Mouse (Mus musculus) c-Kit-positive CD71-positive TER-119-negative erythroid progenitor cells, embryonic 14.5 days (primary cell): ENCODE data around the gene Plxna1.

ENCODE experiments used
- DNase-seq: peaks from one replicate; pipeline ENCODE4 v3.0.0-alpha.2; 2013; ENCODE audit warnings: low read depth

Plxna1 gene

GRCm38 (mm10) chr6:89362281-89363106 is at the start of gene Plxna1:
Gene Plxna1 (minus strand): TSS chr6:89362620.
- peak; percentile 15 for DNase-seq

DNA sequence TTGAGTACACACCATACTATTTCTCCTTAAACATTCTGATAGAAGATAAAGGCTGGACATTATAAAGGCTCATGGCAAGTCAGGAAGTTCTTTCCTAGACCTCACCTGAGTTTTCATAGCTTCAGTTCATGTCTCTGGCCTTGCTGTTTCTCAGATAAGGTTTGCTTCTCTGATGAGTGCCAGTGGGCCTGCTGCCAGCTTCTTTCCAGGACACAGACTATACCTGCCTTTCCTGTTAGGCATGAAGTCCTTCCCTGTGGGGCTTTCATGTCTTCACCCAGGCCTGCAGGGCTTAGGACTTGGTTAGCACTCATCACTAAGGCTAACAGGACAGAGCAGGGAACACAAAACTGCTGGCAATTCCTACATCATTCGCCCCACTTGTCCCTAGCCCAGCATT is 46.6 kb upstream of the Plxna1 start:
- DNase-seq = no peak

DNA sequence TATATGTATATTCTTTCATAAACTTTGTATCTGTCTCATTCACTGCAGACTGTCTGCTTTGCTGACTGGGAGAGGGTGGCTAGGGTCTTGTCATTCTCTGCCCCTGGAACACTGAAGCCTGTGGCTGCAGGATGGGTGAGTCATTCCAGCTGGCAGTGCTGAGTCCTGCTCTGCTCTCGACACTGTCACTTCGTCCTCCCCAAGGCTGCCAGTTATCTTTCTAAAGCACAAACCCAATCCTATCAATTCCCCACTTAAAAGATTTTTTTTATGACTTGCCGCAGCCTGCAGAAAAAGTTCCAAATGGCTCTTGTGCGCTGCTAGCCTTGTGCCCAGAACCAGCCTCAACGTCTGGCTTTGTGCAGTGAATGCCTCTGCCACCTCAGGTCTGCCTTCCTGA is 45.8 kb upstream of the Plxna1 start:
- DNase-seq = no peak

GRCm38 (mm10) chr6:89407247-89407889 is 44.9 kb upstream of the Plxna1 start:
- DNase-seq = no peak

DNA sequence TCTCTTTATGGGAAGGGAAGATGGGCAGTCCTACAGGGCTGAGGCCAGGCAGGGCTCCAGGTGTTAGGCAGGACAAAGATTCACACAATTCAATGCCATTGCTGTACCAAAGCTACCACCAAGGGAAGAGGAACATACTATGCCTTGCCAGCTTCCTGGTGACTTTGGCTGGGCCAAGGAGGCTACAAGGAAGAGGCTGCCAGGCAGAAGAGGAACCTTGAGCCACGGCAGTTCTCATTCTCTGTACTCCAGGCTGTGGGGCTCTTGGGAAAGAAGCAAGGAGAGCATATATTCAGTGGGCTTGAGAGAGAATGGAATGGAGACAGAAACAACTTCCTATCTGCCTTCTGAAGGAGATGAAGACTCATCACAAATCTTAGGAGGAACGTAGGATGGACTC is 42.5 kb upstream of the Plxna1 start:
- no peak for DNase-seq

DNA sequence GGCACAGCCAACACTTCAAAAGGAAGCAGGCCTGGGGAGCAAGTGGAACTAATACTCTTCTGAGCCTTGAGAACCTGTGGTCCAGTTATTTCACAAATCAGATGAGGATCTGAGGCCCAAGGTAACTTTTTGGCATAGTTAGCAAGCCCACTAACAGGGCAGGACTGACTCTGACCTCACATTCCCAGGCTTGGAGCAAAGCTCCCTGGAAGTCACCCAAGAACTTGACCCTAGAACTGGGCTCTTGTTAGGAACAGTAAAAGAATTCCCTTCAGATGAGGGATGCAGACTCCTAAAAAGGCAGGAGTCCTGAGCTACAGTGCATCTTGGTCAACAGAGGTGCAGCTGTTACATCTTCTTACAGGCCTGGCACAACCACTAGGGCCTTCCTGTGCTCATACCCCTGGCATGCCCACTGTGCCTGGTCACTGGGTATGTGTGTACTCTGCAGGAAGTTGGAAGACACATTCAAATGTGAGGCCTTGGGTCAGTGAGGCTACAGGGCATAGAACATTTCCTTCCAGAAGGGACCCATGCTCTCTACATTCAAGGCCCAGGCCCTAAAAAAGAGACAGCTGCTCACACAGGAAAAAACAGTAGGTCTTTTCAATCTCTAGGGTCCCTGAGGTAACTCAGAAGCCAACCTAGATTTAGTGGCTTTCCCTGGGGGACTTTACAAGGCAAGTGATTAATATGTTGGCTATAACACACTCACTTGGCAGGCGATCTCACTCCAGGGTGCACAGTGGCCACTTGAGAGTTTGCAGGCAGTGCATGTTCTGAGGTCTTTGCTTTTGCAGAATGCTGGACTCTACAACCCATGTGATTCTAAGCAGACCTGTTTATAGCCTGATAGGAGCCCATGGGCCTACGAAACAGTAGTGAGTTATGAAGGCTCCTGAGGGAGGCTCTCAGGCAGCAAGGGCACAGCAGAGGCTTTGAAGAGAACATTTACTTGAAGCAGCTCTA is 41.1 kb upstream of the Plxna1 start:
- no peak for DNase-seq

DNA sequence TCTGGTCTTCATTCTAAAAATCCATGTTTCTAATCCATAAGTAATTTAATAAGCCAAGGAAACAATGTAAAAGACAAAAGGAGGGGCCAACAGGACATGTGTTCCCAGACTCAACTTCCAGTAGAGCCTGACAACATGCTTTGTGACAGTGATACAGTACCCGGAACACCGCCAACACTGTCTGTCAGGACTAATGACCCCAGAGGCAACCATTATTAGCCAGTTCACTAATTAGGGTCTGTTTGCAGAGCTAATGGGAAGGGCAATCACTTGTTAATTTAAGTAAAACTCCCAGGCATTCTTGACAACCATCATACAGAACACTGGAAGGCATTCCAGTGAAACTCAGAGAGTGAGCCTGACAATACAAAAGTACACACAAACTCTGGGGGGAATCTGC is 40.0 kb upstream of the Plxna1 start:
- DNase-seq = no peak

DNA sequence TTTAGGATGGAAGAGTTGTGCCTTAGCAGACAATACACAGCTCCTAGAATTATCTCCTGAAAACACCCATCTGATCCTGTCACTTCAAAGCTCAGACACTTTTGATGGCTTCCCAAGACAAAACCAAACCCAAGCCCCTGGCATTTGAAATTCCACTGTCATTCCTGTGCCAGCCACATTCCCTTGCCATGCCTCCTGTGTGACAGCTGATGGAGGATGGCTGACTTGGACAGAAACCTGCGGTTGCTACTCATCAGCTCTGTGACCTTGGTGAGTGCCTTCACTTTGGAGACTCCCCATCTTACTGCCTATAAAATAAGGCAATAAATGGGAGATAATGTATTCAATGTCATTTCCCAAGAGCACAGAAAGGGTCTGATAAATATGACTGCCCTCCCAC is 37.1 kb upstream of the Plxna1 start:
- no peak for DNase-seq

DNA sequence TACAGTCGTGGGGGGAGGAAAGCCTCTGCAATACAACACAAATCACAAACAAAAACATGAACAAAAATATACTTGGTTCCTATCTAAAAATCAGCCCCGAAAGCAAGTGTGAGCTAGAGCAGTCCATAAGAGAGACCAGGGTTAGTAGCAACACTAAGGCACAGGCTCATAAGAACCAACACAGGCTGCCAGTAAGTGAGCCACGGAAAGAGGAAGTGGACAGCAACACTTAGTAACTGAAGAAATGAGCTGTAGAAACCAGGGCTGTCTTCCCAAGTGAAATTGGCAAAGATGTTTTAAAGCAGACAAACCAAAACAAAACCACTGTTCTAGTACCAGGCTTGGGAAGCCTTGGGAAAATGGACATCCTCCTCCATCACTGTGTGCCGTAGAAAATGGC is 35.5 kb upstream of the Plxna1 start:
- no peak for DNase-seq

DNA sequence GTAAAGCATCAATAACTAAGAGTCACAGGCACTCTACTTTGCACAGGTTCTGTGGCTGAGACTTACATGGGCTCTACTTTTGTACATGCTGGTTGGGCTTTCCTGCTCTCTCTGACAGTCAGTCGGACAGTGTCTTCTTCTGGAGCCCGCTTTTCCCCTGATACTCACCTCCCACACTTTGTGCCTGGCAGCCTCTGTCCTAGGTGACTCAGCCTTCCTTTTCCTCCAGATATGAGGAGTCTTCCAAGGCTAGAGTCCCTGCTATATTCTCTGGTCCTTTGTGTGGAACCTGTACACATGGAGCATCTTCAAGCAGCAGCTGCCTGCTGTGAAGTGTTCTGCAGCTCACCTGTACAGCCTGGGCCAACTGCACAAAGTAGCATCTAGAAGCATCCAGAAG is 31.4 kb upstream of the Plxna1 start:
- no peak for DNase-seq

DNA sequence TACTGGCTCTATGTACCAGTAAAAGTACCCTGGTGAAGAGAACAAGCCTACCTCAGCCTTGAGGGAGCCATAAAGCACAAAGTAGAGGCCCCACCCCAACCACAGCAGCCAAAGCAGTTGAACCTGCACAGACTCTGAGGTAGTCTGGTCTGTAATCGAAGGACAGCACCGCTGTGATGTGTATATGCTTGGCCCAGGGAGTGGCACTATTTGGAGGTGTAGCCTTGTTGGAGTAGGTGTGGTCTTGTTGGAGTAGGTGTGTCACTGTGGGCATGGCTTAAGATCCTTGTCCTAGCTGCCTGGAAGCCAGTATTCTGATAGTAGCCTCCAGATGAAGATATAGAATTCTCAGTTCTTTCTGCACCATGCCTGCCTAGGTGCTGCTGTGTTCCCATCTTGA is 29.8 kb upstream of the Plxna1 start:
- DNase-seq = no peak

DNA sequence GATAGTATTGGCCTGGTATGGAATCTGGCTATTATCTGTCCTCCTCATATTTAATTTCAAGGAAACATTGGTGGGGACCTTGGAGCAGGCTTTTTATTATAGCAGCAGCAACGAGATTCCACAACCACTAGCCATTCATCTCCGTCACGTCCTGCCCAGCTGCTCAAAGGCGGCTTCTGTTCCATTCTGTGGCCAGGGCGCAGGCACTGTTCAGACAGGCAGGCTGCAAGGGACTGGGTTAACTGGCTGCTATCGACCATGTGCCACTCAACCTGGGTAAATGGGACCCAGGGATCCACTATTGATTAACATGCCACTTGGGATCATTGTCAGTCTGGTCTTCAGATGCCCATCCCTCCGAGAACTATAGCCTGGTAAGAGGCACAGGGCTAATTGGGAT is 27.4 kb upstream of the Plxna1 start:
- DNase-seq = no peak

DNA sequence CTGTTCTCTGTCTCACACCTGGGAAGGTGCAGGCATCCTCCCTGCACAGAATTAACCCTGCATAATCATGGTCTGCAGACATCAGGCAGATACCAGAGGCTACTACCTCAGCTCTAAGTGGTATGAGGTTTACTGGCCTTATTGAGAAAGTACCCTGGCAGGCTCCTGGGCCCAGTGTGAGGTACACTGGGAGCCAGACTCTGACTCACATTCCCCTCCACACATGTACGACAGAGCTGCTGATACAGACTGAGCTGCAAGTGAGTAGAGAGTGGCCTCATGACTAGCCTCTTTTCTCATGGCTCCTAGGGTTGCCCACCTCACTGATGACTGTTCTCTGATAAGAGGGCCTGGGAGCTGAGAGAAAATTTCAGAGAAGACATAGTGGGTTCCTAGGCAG is 24.5 kb upstream of the Plxna1 start:
- DNase-seq = no peak

GRCm38 (mm10) chr6:89384699-89385098 is 22.3 kb upstream of the Plxna1 start:
- no peak for DNase-seq

- DNase-seq = no peak
These were observed 19.4 kb upstream of the Plxna1 start for GRCm38 (mm10) chr6:89381851-89382250.

- DNase-seq = no peak
These were observed 18.8 kb upstream of the Plxna1 start for GRCm38 (mm10) chr6:89381172-89381571.

DNA sequence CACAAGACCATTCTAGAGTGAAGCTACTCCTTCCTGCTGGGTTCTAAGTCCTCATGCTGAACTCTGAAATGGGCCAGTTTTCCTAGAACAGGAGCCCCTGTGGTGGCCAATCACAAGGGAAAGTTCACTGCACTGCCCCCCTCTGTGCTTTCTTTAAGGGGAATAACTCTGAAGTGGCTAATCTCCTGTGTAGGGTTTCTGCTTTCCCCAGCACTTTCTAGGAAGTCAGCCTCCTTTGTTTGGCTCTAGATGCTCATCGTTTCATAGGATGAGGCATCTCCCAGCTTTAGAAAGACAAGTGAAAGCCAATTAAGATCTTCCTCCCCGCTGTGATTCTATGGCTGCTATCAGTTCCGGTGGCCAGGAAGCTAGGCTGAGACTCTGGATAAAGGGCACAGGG is 18.3 kb upstream of the Plxna1 start:
- DNase-seq = no peak

GRCm38 (mm10) chr6:89378264-89378663 is 15.8 kb upstream of the Plxna1 start:
- no peak for DNase-seq

GRCm38 (mm10) chr6:89368812-89369211 is 6.4 kb upstream of the Plxna1 start:
- DNase-seq = no peak

DNA sequence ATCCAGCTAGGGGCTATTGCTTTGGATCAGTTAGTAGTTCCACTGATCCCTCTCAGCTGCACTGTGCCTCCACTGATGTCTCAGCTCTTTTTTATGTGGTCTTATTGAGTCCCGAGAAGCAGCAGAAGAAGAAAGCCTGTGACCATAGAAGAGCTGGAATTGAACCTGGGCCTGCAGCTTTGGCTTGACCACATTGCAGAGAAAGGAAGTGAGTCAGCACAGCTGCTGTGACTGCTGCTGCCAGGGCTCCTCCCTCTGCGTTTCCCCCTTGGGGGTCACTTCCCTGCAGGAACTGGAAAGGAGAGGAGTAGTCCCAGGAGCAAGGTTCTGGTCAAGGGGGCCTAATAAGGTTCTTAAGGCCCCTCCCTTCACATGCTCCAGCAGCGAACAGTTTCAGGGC is 1.9 kb upstream of the Plxna1 start:
- DNase-seq = no peak

- no peak for DNase-seq
These were observed 659 bp upstream of the Plxna1 start for GRCm38 (mm10) chr6:89363107-89363451.

GRCm38 (mm10) chr6:89361418-89362280 is 771 bp downstream of the Plxna1 start:
- DNase-seq = no peak
